ENCODE assay signal across 16 mouse cellular contexts in genomic region chr6:28743586-28743985, GRCm38 (mm10).
DNase-seq lines count a peak whose midpoint lies in the region; ATAC-seq lines count a peak whose summit lies in the region.
"Had no signal": no experiment of that assay in that cellular context is flagged by ENCODE, and none has a peak within 500 bp of the region (broad histone marks: within the 10 kb centered on the region; RNA-seq: fewer than 3 reads in every experiment).

No protein-coding gene starts in this region.

- H3K9ac ChIP-seq in kidney, embryonic 14.5 days (ENCODE audit: low read depth, low read length) = no peak overlapping the region
- H3K9ac ChIP-seq in neural tube, embryonic 13.5 days = no peak overlapping the region
- H3K9ac ChIP-seq: embryonic facial prominence, embryonic 13.5 days; forebrain, embryonic 13.5 days; liver, embryonic 14.5 days had no signal

- ATAC-seq in kidney, embryonic 14.5 days (ENCODE audit: low FRiP score, low TSS enrichment) = no peak
- ATAC-seq in neural tube, embryonic 13.5 days (ENCODE audit: low read depth) = no peak
- ATAC-seq: activated CD4-positive, CD25-positive, alpha-beta regulatory T cell, adult 4 months; forebrain, embryonic 13.5 days had no signal

- peak; percentile 39 for DNase-seq in heart, adult 11 months
- no peak for DNase-seq in heart, postnatal 25 days (ENCODE audit: low spot score)
- DNase-seq in kidney, adult 8-10 months = no peak
- DNase-seq in neural tube, embryonic 10.5 days (ENCODE audit: extremely low spot score, low spot score) = no peak
- peak; percentile 12 to 36 for DNase-seq in kidney, postnatal 4 days
- DNase-seq in frontal cortex, postnatal 25 days (ENCODE audit: low spot score in 2 of 2) = no peak
- DNase-seq: gastrocnemius, postnatal 14 days; layer of hippocampus, adult 9-11 months had no signal

- H3K36me3 ChIP-seq in kidney, embryonic 14.5 days (ENCODE audit: control insufficient read depth, insufficient read depth, low read length) = peaks cover 7% of the 10 kb centered on the region; the same call in 1 of the 2 replicates
- peaks cover 7% of the 10 kb centered on the region; the same call in 1 of the 2 replicates for H3K36me3 ChIP-seq in neural tube, embryonic 13.5 days

- H3K4me3 ChIP-seq in kidney, embryonic 14.5 days (ENCODE audit: low read length) = no peak overlapping the region
- H3K4me3 ChIP-seq in neural tube, embryonic 13.5 days = no peak overlapping the region
- H3K4me3 ChIP-seq: embryonic facial prominence, embryonic 13.5 days; forebrain, embryonic 13.5 days; megakaryocyte, embryonic 14.5 days had no signal

- H3K27me3 ChIP-seq in kidney, embryonic 14.5 days (ENCODE audit: control insufficient read depth, insufficient read depth, low read length) = no peaks in the 10 kb centered on the region
- no peaks in the 10 kb centered on the region for H3K27me3 ChIP-seq in neural tube, embryonic 13.5 days
- H3K27me3 ChIP-seq: embryonic facial prominence, embryonic 13.5 days; forebrain, embryonic 13.5 days; megakaryocyte, embryonic 14.5 days had no signal

- no peak overlapping the region for H3K4me2 ChIP-seq in kidney, embryonic 14.5 days (replicated peaks; ENCODE audit: low read depth, low read length)
- no peak overlapping the region for H3K4me2 ChIP-seq in neural tube, embryonic 13.5 days
- H3K4me2 ChIP-seq: embryonic facial prominence, embryonic 13.5 days; forebrain, embryonic 13.5 days had no signal

- H3K9me3 ChIP-seq in kidney, embryonic 14.5 days (ENCODE audit: control insufficient read depth, low read length) = no peaks in the 10 kb centered on the region
- H3K9me3 ChIP-seq in neural tube, embryonic 13.5 days = no peaks in the 10 kb centered on the region
- H3K9me3 ChIP-seq: embryonic facial prominence, embryonic 13.5 days; forebrain, embryonic 13.5 days; G1E; megakaryocyte, embryonic 14.5 days had no signal

- intact Hi-C loops in heart, postnatal 25 days (cut with DNase I) = no loop called here

- H3K27ac ChIP-seq in kidney, embryonic 14.5 days (ENCODE audit: low read depth, low read length) = peak overlapping the region; percentile 56; the same call in 1 of the 2 replicates
- H3K27ac ChIP-seq in neural tube, embryonic 13.5 days (replicated peaks) = peak overlapping the region; percentile 30
- H3K27ac ChIP-seq: embryonic facial prominence, embryonic 13.5 days; forebrain, embryonic 13.5 days; liver, embryonic 14.5 days had no signal

- 52% methylated on average over 1 of the region's 1 CpGs for WGBS in kidney, embryonic 14.5 days
- 17% methylated on average over 1 of the region's 1 CpGs for WGBS in neural tube, embryonic 13.5 days

- H3K4me1 ChIP-seq in kidney, embryonic 14.5 days (ENCODE audit: control insufficient read depth, insufficient read depth, low read length) = 0 out of 2 replicates have a peak, but pooled peaks cover 9% of the 10 kb centered on the region
- peaks cover 42% of the 10 kb centered on the region for H3K4me1 ChIP-seq in neural tube, embryonic 13.5 days (replicated peaks)

Comparison
In these comparisons a context has a peak if more than half of its experiments do, and no peak if none do; other contexts are left out.
1. DNase-seq: peak in heart, adult 11 months (single experiment) and kidney, postnatal 4 days (2 of 2); none in heart, postnatal 25 days (single experiment), kidney, adult 8-10 months (0 of 2), neural tube, embryonic 10.5 days (single experiment) and frontal cortex, postnatal 25 days (0 of 2).